Mouse (Mus musculus): ENCODE data around the gene Scgb1b17. TPM values are rescaled to one million over a fixed set of nuclear protein-coding genes. Genes with fewer than 3 reads are reported as not detected.

The Scgb1b17 gene
- polyA plus RNA-seq (2014; fragmentation: Illumina TruSeq; extraction: RNeasy Lipid Tissue Mini Kit (QIAGEN cat#74804); ENCODE audit: low read depth, low replicate concordance) = not detected

GRCm38 (mm10) chr7:33063149-33063548 lies at the start of gene Scgb1b17:
Gene Scgb1b17 (plus strand): TSS chr7:33063449.

DNA sequence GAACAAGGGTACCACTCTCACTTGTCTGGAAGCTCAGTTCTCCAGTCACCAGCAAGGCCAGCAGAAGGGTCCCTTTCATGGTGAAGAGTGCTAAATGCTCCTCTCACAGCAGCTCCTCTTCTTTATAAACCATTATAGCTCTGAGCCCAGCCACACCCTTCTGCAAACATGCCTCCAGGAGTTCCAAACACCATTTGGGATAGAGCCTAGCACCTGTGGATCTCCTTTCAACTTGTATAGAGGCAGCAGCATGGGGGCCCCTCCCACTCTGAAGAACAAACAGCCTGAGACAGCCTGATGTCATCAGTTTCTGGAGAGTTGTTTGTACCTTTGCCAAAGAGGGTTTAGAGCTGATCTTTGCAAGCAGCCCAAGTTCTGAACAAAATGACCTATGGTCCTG lies 6.8 kb upstream of the Scgb1b17 start, which contains the start of gene Scgb2b17:
Gene Scgb2b17, minus strand, starts transcription at position 101 of the 400 bp plus-strand sequence.

Other genes with a start within 250 kb of the Scgb1b17 start
- not detected for gene Scgb2b15, start 233.8 kb upstream of the Scgb1b17 start, polyA plus RNA-seq (2014; fragmentation: Illumina TruSeq; extraction: RNeasy Lipid Tissue Mini Kit (QIAGEN cat#74804); ENCODE audit: low read depth, low replicate concordance)
- not detected for gene Scgb1b15, start 226.9 kb upstream of the Scgb1b17 start, polyA plus RNA-seq (2014; fragmentation: Illumina TruSeq; extraction: RNeasy Lipid Tissue Mini Kit (QIAGEN cat#74804); ENCODE audit: low read depth, low replicate concordance)
- gene Scgb2b17, start 6.9 kb upstream of the Scgb1b17 start, polyA plus RNA-seq (2014; fragmentation: Illumina TruSeq; extraction: RNeasy Lipid Tissue Mini Kit (QIAGEN cat#74804); ENCODE audit: low read depth, low replicate concordance) = not detected
- gene Scgb2b18, start 110.4 kb downstream of the Scgb1b17 start, polyA plus RNA-seq (2014; fragmentation: Illumina TruSeq; extraction: RNeasy Lipid Tissue Mini Kit (QIAGEN cat#74804); ENCODE audit: low read depth, low replicate concordance) = not detected
- not detected for gene Scgb1b18, start 122.1 kb downstream of the Scgb1b17 start, polyA plus RNA-seq (2014; fragmentation: Illumina TruSeq; extraction: RNeasy Lipid Tissue Mini Kit (QIAGEN cat#74804); ENCODE audit: low read depth, low replicate concordance)
- gene Scgb2b19, start 216.9 kb downstream of the Scgb1b17 start, polyA plus RNA-seq (2014; fragmentation: Illumina TruSeq; extraction: RNeasy Lipid Tissue Mini Kit (QIAGEN cat#74804); ENCODE audit: low read depth, low replicate concordance) = not detected
- not detected for gene Scgb1b19, start 223.8 kb downstream of the Scgb1b17 start, polyA plus RNA-seq (2014; fragmentation: Illumina TruSeq; extraction: RNeasy Lipid Tissue Mini Kit (QIAGEN cat#74804); ENCODE audit: low read depth, low replicate concordance)